Mouse (Mus musculus): ENCODE results near the gene Kat6b. TPM values are rescaled to one million over a fixed set of nuclear protein-coding genes. Genes with fewer than 3 reads are reported as not detected.

The Kat6b gene
- polyA plus RNA-seq, 1 experiment = 3.9 TPM

DNA sequence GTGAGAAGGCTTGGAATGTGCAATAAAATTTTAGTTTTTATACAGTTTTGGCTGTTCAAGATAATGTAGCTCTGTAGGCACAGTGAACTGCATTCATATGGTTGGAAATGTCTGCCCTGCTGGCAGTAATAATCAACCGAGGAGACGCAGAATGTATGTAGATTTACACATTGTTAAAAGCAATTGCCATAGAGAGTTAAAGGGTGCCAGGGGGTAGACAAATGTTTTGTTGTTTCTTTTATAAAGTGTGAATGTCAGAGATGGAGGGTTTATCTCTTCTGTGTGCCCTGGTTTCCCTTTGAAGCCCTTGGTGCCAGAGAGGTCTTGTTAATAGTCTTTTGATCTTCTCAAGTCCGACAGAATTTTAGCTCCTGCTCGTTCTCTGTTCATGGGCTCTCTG lies 127.7 kb downstream of the Kat6b start:
- Histone ChIP-seq H3K4me2 (ENCODE audit: low read depth) (no peak overlapping the region), H3ac (ENCODE audit: control insufficient read depth, insufficient read length) (no peak overlapping the region), H3K27me3 (ENCODE audit: control insufficient read depth, insufficient read depth, insufficient read length) (no peaks in the 10 kb centered on the region), H3K36me3 (ENCODE audit: control insufficient read depth, insufficient read depth) (no peaks in the 10 kb centered on the region), H3K4me3 (no peak overlapping the region), H3K79me2 (ENCODE audit: control insufficient read depth, insufficient read depth) (no peaks in the 10 kb centered on the region)
- no peak for TF ChIP-seq E2F4 (IDR thresholded peaks at IDR 0.05; ENCODE audit: insufficient read depth)
- no peak for TF ChIP-seq MYOD1 (IDR thresholded peaks at IDR 0.05; ENCODE audit: control insufficient read depth in 1 of 3, insufficient read length in 2 of 3, low read depth in 2 of 3)
- no peak for TF ChIP-seq CEBPB (IDR thresholded peaks at IDR 0.05; ENCODE audit: insufficient read depth, poor library complexity, severe bottlenecking)
- no peak for TF ChIP-seq POLR2AphosphoS2 (IDR thresholded peaks at IDR 0.05; ENCODE audit: insufficient read length, low read depth)
- TF ChIP-seq SRF (IDR thresholded peaks at IDR 0.05; ENCODE audit: control insufficient read depth, insufficient read length, low read depth) = no peak
- TF ChIP-seq MYOG (IDR thresholded peaks at IDR 0.05; ENCODE audit: control insufficient read depth in 1 of 3, insufficient read depth in 1 of 3, insufficient read length in 2 of 3, low read depth in 2 of 3) = no peak
- no peak for TF ChIP-seq TCF12 (IDR thresholded peaks at IDR 0.05; ENCODE audit: insufficient read depth, poor library complexity, severe bottlenecking)
- TF ChIP-seq REST (IDR thresholded peaks at IDR 0.05; ENCODE audit: insufficient read depth, insufficient read length) = no peak
- TF ChIP-seq USF1 (IDR thresholded peaks at IDR 0.05; ENCODE audit: low read depth) = no peak
- TF ChIP-seq TCF3 (IDR thresholded peaks at IDR 0.05; ENCODE audit: insufficient read length, low read depth) = no peak
- no peak for TF ChIP-seq POLR2A (IDR thresholded peaks at IDR 0.05; ENCODE audit: insufficient read length, low read depth)
- no peak for TF ChIP-seq MAX (IDR thresholded peaks at IDR 0.05; ENCODE audit: low read depth)

DNA sequence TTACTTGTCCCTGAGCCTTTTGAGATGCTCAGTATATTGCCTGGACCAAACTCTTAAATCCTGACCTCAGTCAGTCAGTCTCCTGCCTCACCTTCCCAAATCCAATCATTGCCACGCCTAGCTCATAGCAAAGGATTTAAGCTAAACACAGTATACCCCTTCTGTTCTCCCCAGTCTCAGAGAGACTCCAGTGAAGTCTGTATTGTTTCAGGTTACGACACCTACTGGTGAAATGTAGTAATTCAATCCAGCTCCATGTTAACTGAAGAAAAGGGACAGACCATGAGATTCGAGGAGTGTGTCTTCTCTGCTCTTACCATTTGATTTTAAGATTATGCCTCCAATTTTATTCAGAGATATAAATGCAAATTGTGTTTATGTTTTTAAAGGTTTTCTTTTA lies 129.0 kb downstream of the Kat6b start:
- no peaks in the 10 kb centered on the region for H3K79me2 ChIP-seq (ENCODE audit: control insufficient read depth, insufficient read depth)
- TF ChIP-seq SRF (IDR thresholded peaks at IDR 0.05; ENCODE audit: control insufficient read depth, insufficient read length, low read depth) (no peak), USF1 (IDR thresholded peaks at IDR 0.05; ENCODE audit: low read depth) (no peak), REST (IDR thresholded peaks at IDR 0.05; ENCODE audit: insufficient read depth, insufficient read length) (no peak), MAX (IDR thresholded peaks at IDR 0.05; ENCODE audit: low read depth) (no peak), MYOD1 (IDR thresholded peaks at IDR 0.05; ENCODE audit: control insufficient read depth in 1 of 3, insufficient read length in 2 of 3, low read depth in 2 of 3) (no peak), E2F4 (IDR thresholded peaks at IDR 0.05; ENCODE audit: insufficient read depth) (no peak), MYOG (IDR thresholded peaks at IDR 0.05; ENCODE audit: control insufficient read depth in 1 of 3, insufficient read depth in 1 of 3, insufficient read length in 2 of 3, low read depth in 2 of 3) (no peak), TCF3 (IDR thresholded peaks at IDR 0.05; ENCODE audit: insufficient read length, low read depth) (no peak), CEBPB (IDR thresholded peaks at IDR 0.05; ENCODE audit: insufficient read depth, poor library complexity, severe bottlenecking) (no peak), POLR2A (IDR thresholded peaks at IDR 0.05; ENCODE audit: insufficient read length, low read depth) (no peak), TCF12 (IDR thresholded peaks at IDR 0.05; ENCODE audit: insufficient read depth, poor library complexity, severe bottlenecking) (no peak), POLR2AphosphoS2 (IDR thresholded peaks at IDR 0.05; ENCODE audit: insufficient read length, low read depth) (no peak)

DNA sequence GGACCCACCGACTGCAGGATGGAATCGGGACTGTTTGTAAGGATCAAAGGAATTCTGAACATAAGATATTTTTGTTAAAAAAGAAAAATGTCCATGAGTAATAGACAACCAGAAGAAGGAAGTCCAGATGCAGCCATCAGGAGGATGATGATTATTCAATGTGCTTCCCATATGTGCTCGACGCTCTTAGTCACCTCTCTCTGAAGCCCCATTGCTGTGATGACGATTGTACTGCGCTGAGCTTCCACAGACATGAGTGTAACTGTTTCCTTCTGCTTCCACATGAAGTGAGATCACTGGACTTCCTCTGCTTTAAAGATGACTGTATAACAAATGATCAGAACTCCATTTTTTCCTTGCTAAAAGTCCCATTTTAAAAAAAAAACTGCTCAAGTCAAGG lies 131.8 kb downstream of the Kat6b start:
- H3K27me3 ChIP-seq (ENCODE audit: control insufficient read depth, insufficient read depth, insufficient read length) = no peaks in the 10 kb centered on the region
- TF ChIP-seq POLR2AphosphoS2 (IDR thresholded peaks at IDR 0.05; ENCODE audit: insufficient read length, low read depth) (no peak), TCF12 (IDR thresholded peaks at IDR 0.05; ENCODE audit: insufficient read depth, poor library complexity, severe bottlenecking) (no peak), MYOD1 (IDR thresholded peaks at IDR 0.05; ENCODE audit: control insufficient read depth in 1 of 3, insufficient read length in 2 of 3, low read depth in 2 of 3) (no peak), MAX (IDR thresholded peaks at IDR 0.05; ENCODE audit: low read depth) (no peak), USF1 (IDR thresholded peaks at IDR 0.05; ENCODE audit: low read depth) (no peak), REST (IDR thresholded peaks at IDR 0.05; ENCODE audit: insufficient read depth, insufficient read length) (no peak), CEBPB (IDR thresholded peaks at IDR 0.05; ENCODE audit: insufficient read depth, poor library complexity, severe bottlenecking) (no peak), MYOG (IDR thresholded peaks at IDR 0.05; ENCODE audit: control insufficient read depth in 1 of 3, insufficient read depth in 1 of 3, insufficient read length in 2 of 3, low read depth in 2 of 3) (no peak), E2F4 (IDR thresholded peaks at IDR 0.05; ENCODE audit: insufficient read depth) (no peak), SRF (IDR thresholded peaks at IDR 0.05; ENCODE audit: control insufficient read depth, insufficient read length, low read depth) (no peak), POLR2A (IDR thresholded peaks at IDR 0.05; ENCODE audit: insufficient read length, low read depth) (no peak), TCF3 (IDR thresholded peaks at IDR 0.05; ENCODE audit: insufficient read length, low read depth) (no peak)
- H3ac ChIP-seq (ENCODE audit: control insufficient read depth, insufficient read length) = no peak overlapping the region
- H3K4me3 ChIP-seq = no peak overlapping the region
- H3K36me3 ChIP-seq (ENCODE audit: control insufficient read depth, insufficient read depth) = no peaks in the 10 kb centered on the region
- no peak overlapping the region for H3K4me2 ChIP-seq (ENCODE audit: low read depth)
- no peaks in the 10 kb centered on the region for H3K79me2 ChIP-seq (ENCODE audit: control insufficient read depth, insufficient read depth)

More for the DNA sequence above, 129.0 kb downstream of the Kat6b start:
- no peak overlapping the region for H3K4me2 ChIP-seq (ENCODE audit: low read depth)
- H3ac ChIP-seq (ENCODE audit: control insufficient read depth, insufficient read length) = no peak overlapping the region
- H3K27me3 ChIP-seq (ENCODE audit: control insufficient read depth, insufficient read depth, insufficient read length) = no peaks in the 10 kb centered on the region
- H3K36me3 ChIP-seq (ENCODE audit: control insufficient read depth, insufficient read depth) = no peaks in the 10 kb centered on the region
- no peak overlapping the region for H3K4me3 ChIP-seq

DNA sequence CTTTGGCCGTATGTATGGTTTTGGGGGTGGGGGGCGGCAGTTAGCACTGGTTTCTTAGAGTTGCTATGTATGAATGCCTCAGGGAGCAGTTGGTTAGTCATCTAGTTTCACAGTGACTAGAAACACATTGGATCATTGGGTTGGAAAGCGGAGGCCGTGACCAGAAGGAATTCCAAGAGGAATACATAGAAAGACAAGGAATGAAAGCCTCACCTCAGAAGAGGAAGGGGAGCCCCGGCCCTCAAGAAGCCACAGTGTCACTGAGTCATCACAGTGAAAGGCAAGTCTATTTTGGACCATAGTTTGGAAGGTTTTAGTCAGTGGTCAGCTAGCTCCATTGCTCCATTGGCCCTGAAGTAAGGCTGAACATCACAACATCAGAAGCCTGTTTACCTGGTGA lies 132.9 kb downstream of the Kat6b start:
- Histone ChIP-seq H3K27me3 (ENCODE audit: control insufficient read depth, insufficient read depth, insufficient read length) (no peaks in the 10 kb centered on the region), H3K79me2 (ENCODE audit: control insufficient read depth, insufficient read depth) (no peaks in the 10 kb centered on the region), H3ac (ENCODE audit: control insufficient read depth, insufficient read length) (no peak overlapping the region), H3K4me2 (ENCODE audit: low read depth) (no peak overlapping the region), H3K36me3 (ENCODE audit: control insufficient read depth, insufficient read depth) (peaks cover 1% of the 10 kb centered on the region), H3K4me3 (no peak overlapping the region)
- no peak for TF ChIP-seq E2F4 (IDR thresholded peaks at IDR 0.05; ENCODE audit: insufficient read depth)
- no peak for TF ChIP-seq REST (IDR thresholded peaks at IDR 0.05; ENCODE audit: insufficient read depth, insufficient read length)
- TF ChIP-seq POLR2AphosphoS2 (IDR thresholded peaks at IDR 0.05; ENCODE audit: insufficient read length, low read depth) = no peak
- TF ChIP-seq MAX (IDR thresholded peaks at IDR 0.05; ENCODE audit: low read depth) = no peak
- no peak for TF ChIP-seq TCF12 (IDR thresholded peaks at IDR 0.05; ENCODE audit: insufficient read depth, poor library complexity, severe bottlenecking)
- TF ChIP-seq POLR2A (IDR thresholded peaks at IDR 0.05; ENCODE audit: insufficient read length, low read depth) = no peak
- TF ChIP-seq MYOG (IDR thresholded peaks at IDR 0.05; ENCODE audit: control insufficient read depth in 1 of 3, insufficient read depth in 1 of 3, insufficient read length in 2 of 3, low read depth in 2 of 3) = no peak
- TF ChIP-seq USF1 (IDR thresholded peaks at IDR 0.05; ENCODE audit: low read depth) = no peak
- TF ChIP-seq TCF3 (IDR thresholded peaks at IDR 0.05; ENCODE audit: insufficient read length, low read depth) = no peak
- TF ChIP-seq MYOD1 (IDR thresholded peaks at IDR 0.05; ENCODE audit: control insufficient read depth in 1 of 3, insufficient read length in 2 of 3, low read depth in 2 of 3) = no peak

Data from myocyte (in vitro differentiated cells).